Mouse (Mus musculus) heart, adult 11 months (tissue): ENCODE measurements around the gene 1700001C19Rik.

Experiments used
- DNase-seq: peaks from one replicate; pipeline ENCODE4 v3.0.0; 2022

Gene 1700001C19Rik

DNA sequence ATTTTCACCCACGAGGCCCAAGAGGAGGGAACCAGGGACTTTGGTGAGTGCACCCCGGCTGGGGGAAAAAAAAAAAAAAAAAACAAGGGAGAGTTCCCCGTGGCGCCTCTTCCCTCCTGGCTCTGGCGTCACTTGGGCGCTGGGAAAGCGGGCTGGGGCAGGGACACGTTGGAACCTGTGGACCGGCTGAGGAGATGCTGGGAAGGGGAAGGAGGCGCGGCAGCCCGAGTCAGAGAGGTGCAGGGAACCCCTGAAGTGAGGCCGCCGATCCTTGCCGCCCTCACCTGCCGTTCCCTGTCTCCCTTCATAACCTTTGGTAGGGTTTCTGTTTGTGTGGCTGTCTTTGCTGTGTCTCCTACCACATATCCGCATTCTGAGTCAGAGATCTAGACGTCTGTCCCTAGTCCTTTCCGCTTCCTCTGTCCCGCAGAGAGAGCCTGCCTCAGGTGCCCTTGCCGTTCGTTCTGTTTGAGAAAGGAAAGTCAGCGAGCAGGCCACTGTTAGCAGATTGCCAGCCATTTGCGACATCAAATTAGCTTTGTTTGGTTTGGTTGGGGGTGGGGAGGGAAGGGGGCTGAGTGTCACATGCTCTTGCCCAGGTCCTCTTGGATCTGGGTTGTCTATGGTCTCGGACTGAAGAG, at the start of gene 1700001C19Rik:
Gene 1700001C19Rik (minus strand): TSS at position 470 of the 641 bp plus-strand sequence.
- no peak for DNase-seq

DNA sequence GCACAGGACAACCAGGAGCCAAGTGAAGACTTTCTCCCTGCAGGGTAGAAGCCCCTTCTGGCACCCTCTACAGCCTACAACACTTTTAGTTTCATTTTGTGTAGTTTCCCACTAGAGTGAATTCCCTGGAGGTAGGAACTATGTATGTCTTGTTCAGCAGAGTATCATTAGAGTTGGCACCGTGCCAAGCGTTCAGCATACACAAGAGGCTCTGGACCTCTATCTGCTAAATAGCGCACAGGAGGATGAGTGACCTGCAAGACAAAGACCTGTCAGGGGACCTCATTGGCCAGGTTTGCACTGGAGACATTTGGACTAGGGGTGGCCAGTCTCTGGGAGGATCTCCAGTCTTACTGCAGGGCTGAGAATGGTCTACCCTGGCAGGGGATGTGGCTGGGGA, 48.6 kb upstream of the 1700001C19Rik start:
- DNase-seq, result no peak

DNA sequence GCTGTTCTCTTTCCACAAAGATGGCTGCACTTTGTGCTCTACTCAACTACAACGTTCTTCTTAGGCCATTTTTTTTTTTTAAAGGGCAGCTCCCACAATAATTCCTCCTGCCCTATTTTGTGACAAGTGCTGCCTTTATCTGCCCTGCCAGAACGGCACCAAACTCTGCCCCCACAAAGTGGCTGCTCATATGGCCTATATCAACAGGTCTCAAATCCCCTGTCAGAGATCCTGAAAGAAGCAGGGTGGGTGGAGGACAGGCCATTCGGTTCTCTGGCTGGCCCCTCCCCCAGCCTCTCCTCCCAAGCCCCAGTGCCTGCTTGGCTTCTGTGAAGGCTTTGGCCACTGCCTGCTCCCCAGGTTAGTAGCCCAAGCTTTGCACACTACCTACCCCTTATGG, 47.8 kb upstream of the 1700001C19Rik start:
- DNase-seq, result no peak

DNA sequence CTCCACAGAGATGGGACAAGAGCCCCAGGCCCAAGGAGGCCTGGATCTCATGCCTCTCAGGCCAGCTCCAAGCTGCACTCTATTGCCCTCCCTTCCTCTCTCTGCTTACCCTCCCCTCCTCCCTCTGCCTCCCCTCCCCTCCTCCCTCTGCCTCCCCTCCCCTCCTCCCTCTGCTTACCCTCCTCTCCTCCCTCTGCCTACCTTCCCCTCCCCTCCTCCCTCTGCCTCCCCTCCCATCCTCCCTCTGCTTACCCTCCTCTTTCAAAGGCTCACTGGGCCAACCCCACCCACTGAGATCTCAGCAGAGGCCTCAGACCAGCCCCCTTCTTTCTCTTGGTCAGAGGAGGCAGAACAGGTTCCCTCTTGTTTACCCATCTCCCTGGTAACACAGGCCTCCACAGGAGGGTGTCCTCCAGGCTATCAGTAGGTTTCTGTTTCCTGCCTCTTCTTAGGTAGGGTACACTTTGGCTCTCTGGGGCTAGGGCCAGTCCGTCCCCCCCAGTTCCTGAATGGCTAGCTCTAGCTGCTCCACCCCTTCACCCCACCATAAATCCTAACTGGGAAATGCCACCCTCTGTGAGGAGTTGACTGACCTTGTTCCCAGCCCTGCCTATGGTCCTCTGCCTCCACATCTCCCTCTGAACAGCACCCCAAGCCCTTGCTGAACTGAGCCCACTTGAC, 47.2 kb upstream of the 1700001C19Rik start:
- no peak for DNase-seq

GRCm38 (mm10) chr17:47482401-47482800, 45.2 kb upstream of the 1700001C19Rik start:
- no peak for DNase-seq

DNA sequence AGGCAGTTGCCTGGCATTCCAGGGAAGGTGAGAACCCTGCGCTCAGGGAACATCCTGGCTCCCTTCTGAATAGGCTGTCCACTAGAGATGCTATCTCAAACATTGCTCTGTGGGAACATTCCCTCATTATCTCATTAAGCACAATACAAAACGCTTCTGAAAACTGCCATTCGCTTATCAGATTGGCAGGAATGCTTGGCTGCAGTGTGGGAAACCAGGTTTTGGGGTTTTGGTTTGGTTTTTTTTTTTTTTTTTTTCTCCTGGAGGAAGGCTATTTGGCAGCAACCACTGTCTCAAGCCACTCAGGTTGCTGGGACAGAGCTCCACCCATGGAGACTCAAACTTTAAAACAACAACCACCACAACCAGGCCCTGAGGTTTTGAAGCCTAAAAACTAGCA, 42.7 kb upstream of the 1700001C19Rik start:
- no peak for DNase-seq

- DNase-seq, result peak; percentile 80
These were observed 38.5 kb upstream of the 1700001C19Rik start for GRCm38 (mm10) chr17:47475714-47476113.

GRCm38 (mm10) chr17:47475181-47475580, 38.0 kb upstream of the 1700001C19Rik start:
- no peak for DNase-seq

DNA sequence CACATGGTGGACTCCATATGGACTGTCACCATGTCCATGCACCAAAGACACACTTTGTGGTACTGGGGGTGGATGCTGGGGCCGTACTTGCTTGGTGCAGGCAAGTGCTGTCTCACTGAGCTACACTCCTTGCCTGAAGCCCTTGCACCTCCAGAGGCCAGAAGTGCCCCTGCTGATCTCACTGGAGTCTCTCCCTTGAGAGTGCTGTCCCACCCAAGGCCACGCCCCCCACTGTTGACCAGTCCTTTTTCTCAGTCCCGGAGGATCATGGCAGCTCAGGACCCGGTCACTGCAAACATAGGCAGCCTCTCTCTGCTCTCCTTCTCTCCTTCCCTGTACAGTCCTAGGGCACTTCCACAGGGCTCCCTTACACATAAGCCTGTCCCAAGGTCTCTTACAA, 37.1 kb upstream of the 1700001C19Rik start:
- no peak for DNase-seq

GRCm38 (mm10) chr17:47473434-47473974, 36.3 kb upstream of the 1700001C19Rik start:
- no peak for DNase-seq

DNA sequence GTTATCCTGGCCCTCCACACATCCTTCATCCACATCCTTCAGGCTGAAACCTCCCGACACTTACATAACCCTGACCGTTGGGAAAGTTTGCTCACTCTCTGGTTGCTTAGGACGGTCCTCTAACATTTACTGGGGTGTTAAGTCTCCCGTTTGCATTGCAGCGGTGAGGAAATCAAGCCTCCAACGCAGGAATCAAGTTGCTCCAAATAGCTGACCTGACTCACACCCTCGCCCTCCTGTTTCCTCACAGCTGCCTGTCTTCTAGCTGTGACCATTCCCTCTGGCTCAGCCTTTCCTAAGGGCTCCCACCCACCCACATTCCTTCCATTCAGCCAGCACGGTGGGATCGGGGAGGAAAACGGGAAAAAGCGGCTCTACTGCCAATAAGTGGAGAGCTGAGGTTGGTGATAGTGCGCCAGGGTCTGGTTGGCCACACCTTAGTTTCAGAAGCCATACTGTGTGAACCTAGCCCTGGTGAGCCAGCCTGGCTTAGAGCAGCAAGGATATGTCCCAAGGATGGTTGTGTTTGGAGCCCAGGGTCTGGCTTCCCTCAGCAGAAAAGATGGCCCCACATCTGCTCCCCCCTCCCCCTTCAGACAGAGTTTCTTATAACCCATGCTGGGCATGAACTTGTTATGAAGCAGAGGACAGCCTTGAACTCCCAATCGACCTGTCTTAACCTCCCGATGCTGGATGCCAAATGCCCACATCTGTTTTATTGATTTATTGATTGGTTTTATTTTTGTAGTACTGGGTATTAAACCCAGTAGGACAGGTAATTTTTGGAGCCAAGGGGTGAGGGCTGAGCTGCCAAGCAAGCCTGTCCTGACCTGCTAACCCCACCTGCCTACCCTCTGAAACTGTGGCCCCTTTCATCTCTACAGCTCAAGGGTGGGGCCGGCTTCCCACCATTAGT, 35.5 kb upstream of the 1700001C19Rik start:
- DNase-seq, result no peak

DNA sequence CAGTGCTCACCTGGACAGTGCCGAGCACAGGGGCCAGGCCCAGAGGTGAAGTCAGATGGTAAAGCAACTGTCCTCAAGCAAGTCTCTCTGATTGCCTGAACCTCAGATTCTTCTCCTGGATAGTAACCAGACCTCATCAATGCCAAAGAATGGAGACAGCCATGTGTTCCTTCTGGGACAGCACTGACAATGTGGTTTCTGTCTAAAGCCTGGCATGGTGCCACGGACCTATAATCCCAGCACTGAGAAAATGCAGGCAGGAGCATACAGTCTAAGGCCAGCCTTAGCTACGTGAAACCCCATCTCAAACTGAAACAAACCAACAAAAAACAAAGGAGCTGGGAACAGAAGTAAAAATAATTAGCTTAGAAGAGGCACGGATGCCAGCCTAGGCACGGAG, 33.5 kb upstream of the 1700001C19Rik start:
- DNase-seq, result no peak

DNA sequence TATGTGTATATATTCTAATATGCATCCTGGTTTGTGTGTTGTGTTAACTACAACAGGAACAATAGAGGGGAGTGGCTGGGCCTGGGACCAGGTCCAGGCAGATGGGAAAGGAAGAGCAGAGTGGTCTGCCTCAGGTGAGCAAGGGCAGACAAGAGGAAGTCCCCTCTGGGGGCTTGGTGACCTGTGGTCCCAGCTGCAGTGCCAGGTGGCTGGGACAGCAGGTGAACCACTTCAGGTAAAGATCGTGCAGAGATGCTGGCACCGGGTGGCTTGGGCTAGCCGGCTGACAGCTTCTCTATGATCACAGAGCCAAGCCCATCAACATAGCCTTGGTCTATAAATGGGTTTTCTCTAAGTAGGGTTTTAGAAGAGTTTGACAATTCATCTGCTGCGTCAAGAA, 32.9 kb upstream of the 1700001C19Rik start:
- DNase-seq, result no peak

DNA sequence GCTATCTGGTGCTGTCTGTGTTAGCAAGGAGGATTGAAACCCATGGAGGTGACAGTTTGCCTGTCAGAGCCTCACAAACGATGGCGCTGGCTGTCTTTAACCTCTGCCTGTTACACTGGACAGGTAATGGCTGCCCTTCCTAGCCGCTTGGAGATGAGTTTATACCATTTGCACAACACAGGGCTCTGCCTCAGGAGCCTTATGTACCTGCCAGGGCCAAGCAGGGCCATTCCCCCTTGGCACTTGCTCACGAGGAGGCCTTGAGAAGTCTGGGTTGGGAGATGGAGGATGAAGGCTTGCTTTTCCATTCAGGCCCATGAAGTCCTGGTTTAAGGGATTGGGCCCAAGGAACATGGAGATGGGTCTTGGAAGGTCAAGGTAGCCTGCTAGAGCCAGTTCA, 32.5 kb upstream of the 1700001C19Rik start:
- DNase-seq, result peak; percentile 81

DNA sequence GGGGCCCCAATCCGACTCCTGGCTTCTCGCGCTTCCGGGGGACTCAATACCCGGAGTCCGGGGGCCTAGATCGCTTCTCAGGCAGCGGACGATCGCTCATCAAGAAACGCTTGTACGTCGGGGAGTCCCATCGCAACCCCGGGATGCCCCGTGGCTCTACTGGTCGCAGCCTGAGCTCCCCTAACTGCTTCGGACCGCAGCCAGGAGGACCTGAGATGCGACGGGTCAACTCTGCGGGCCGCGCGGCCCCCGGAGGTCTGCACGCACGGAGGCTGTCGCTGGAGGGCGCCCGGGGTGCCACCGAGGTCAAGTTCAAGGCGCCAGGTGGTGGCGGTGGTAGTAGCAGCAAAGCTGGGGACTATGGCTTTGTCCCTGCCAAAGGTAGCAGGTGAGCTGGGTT, 31.3 kb upstream of the 1700001C19Rik start:
- DNase-seq, result peak; percentile 89

DNA sequence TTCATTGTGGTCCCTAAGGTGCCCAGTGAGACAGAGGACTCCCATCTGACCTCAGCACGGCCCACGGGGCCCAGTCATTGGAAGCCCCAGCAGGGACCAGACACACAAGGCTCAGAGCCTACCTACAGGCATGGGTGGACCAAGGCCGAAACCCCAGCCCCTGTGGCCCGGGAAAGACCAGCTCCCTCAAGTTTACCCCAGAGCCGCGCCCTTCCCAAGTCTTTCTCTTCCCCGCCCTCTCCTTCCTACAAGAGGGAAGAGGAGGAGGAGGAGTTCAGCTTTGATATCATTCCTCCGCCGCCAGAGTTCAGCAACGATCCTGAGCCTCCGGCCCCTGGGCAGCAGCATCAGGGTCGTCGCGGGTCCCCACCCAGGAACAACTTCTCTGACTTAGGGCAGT, 30.9 kb upstream of the 1700001C19Rik start:
- DNase-seq, result peak; percentile 93

GRCm38 (mm10) chr17:47467659-47468058, 30.5 kb upstream of the 1700001C19Rik start:
- DNase-seq, result peak; percentile 89

DNA sequence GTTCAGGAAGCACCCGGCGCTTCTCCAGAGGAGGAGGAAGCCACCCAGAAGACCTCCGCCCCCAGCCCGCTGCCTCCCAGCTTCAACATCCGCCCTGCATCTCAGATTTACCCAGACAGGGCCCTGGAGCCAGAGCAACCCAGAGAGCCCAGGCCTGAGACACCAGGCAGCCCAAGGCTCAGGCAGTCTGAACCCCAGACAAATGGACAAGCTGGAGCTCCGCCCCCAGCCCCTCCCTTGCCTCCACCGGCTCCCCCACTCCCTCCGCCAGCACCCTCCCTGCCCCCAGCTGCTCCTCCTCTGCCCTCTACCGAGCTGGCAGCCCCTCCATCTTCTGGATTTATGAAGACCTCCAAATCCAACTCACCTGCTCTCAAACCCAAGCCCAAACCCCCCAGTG, 29.1 kb upstream of the 1700001C19Rik start:
- peak; percentile 87 for DNase-seq

DNA sequence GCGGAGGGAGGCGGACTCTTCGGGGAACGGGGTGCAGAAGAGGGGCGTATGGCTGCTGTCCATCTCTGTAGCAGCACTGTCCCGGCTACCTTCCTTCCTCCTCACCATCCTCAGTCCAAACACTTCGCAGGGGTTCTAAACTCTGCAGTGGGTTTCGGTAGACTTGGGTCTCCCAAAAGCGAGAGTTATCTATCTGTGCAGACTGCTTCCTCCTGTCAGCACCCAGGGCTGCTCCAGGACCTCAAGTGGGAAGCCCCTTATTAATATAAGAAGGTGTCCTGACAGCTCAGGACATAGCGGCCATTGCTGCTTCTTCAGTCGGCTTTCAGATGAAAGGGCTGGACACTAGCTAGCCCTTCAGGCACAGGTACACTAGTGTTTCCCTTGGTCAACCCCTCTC, 27.8 kb upstream of the 1700001C19Rik start:
- DNase-seq, result peak; percentile 74

DNA sequence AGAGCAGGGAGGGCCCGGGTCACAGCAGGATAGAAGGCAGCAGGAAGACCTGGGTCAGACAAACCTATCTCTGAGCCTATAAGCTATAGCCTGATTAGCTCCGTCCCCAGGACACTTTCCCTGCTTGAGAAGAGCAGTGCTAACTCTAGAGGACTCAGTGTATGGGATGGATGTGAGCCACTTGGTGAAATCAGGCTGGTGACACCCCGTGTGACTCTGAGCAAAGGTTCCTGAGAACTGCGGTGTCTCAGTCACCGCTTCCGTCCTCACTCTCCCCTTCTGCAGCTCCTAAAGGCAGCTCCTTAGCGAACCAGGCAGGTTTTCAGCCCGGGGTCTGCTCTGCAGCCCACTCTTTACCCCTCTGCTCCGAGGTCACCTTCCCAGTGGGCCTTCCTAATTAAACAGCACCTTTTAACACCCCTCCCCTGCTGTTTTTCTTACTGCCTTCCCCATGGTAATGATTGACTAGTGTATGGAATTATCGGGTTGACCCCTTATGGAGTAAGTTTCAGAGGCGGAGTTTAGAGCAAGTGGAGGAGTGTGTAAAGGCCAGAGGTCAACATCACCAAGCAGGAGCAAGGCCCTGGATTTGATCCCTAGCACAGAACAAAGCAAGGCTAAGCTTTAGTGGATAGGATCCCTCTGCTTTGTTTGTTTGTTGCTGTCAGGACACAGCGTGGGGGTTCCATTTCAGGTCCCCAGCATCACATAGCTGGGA, 27.2 kb upstream of the 1700001C19Rik start:
- DNase-seq, result peak; percentile 86

GRCm38 (mm10) chr17:47462728-47463388, 25.7 kb upstream of the 1700001C19Rik start:
- peak; percentile 83 for DNase-seq

GRCm38 (mm10) chr17:47462209-47462608, 25.0 kb upstream of the 1700001C19Rik start:
- peak; percentile 90 for DNase-seq
